Mouse (Mus musculus) brain, adult 10 weeks (tissue): ENCODE measurements around the gene Acbd3. TPM values are rescaled to one million over a fixed set of nuclear protein-coding genes. Genes with fewer than 3 reads are reported as not detected.

Source experiments
- polyA plus RNA-seq: library from polyadenylated mRNA; stranded (reverse); fragments of 350-450 nt; fragmentation: Illumina TruSeq; extraction: RNeasy Lipid Tissue Mini Kit (QIAGEN cat#74804); gene quantifications from one replicate; pipeline ENCODE4 v1.2.3, GENCODE M21; 2015; ENCODE audit warnings: low read depth, low replicate concordance

Acbd3 gene
- 26.0 TPM for polyA plus RNA-seq

DNA sequence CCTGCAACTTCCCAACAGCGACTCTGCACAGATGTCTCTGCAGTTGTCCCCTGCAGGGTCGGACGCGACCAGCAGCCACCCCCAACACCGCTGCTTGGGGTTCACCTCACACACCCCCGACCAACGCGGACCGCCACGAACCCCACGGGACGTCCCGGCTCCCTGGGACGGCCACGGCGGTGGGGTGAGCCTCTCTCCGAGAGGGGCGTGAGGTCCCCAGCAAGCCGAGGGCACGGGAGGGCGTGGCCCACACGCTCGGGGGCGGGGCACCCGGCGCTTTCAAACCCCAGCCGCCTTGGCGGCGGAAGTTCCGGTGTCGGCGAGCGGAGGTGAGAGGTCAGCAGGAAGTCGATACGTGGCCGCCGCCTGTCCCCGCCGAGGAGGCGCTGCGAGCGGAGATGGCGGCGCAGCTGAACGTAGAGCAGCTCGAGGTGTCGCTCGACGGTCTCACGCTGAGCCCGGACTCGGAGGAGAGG lies at the start of gene Acbd3:
TSS of gene Acbd3 (plus strand) at position 340 of the 476 bp plus-strand sequence.

GRCm38 (mm10) chr1:180696626-180697352 lies 29.1 kb upstream of the Acbd3 start, which contains the start of gene Mixl1:
Gene Mixl1, minus strand, starts transcription at chr1:180697034.

Other genes starting within 250 kb of the Acbd3 start
- gene Stum, start 242.5 kb upstream of the Acbd3 start, polyA plus RNA-seq: 101 TPM
- gene Parp1, start 157.1 kb upstream of the Acbd3 start, polyA plus RNA-seq: 47.4 TPM
- gene Lin9, start 84.9 kb upstream of the Acbd3 start, polyA plus RNA-seq: 4.3 TPM
- gene Mixl1, start 29.0 kb upstream of the Acbd3 start, polyA plus RNA-seq: not detected
- gene H3f3a, start 87.9 kb downstream of the Acbd3 start, polyA plus RNA-seq: 690 TPM
- gene Sde2, start 125.1 kb downstream of the Acbd3 start, polyA plus RNA-seq: 14.2 TPM
- 0.36 TPM for gene Lefty2, start 167.1 kb downstream of the Acbd3 start, polyA plus RNA-seq
- 36.0 TPM for gene Pycr2, start 178.2 kb downstream of the Acbd3 start, polyA plus RNA-seq
- 4.1 TPM for gene Lefty1, start 209.0 kb downstream of the Acbd3 start, polyA plus RNA-seq
- gene Tmem63a, start 216.3 kb downstream of the Acbd3 start, polyA plus RNA-seq: 38.9 TPM